Mouse (Mus musculus) thymus, adult 18-20 months (tissue): ENCODE measurements around the gene Lrriq1.

Source experiments
- DNase-seq, 2 experiments: peaks; one replicate each; pipeline ENCODE4 v3.0.0; 2022; ENCODE audit warnings: mixed read lengths in 2 of 2

Lrriq1 gene

GRCm38 (mm10) chr10:103235707-103236459, at the start of gene Lrriq1:
Gene Lrriq1, minus strand, starts transcription at chr10:103236322.
- DNase-seq = no peak

GRCm38 (mm10) chr10:103253842-103254803, 18.0 kb upstream of the Lrriq1 start:
- no peak for DNase-seq

GRCm38 (mm10) chr10:103236460-103236772, 294 bp upstream of the Lrriq1 start:
- no peak for DNase-seq

- no peak for DNase-seq
Measured at GRCm38 (mm10) chr10:103226646-103227045, 9.5 kb downstream of the Lrriq1 start.

GRCm38 (mm10) chr10:103194655-103195328, 41.3 kb downstream of the Lrriq1 start:
- no peak for DNase-seq

GRCm38 (mm10) chr10:103145769-103146379, 90.2 kb downstream of the Lrriq1 start:
- DNase-seq = no peak

GRCm38 (mm10) chr10:103144927-103145768, 91.0 kb downstream of the Lrriq1 start:
- no peak for DNase-seq

- DNase-seq = no peak
Measured at GRCm38 (mm10) chr10:103142526-103142925, 93.6 kb downstream of the Lrriq1 start.

- no peak for DNase-seq
Measured at GRCm38 (mm10) chr10:103141532-103141931, 94.6 kb downstream of the Lrriq1 start.

- DNase-seq = no peak
Measured at GRCm38 (mm10) chr10:103140609-103141008, 95.5 kb downstream of the Lrriq1 start.

- no peak for DNase-seq
Measured at GRCm38 (mm10) chr10:103114629-103115028, 121.5 kb downstream of the Lrriq1 start.

GRCm38 (mm10) chr10:103108090-103108489, 128.0 kb downstream of the Lrriq1 start:
- DNase-seq = no peak

- DNase-seq = no peak
Measured at GRCm38 (mm10) chr10:103086101-103086500, 150.0 kb downstream of the Lrriq1 start.

GRCm38 (mm10) chr10:103049593-103049992, 186.5 kb downstream of the Lrriq1 start:
- no peak for DNase-seq

GRCm38 (mm10) chr10:103046623-103047022, 189.5 kb downstream of the Lrriq1 start:
- no peak for DNase-seq

- no peak for DNase-seq
Measured at GRCm38 (mm10) chr10:103045019-103045418, 191.1 kb downstream of the Lrriq1 start.

- DNase-seq = no peak
Measured at GRCm38 (mm10) chr10:103035002-103035640, 201.0 kb downstream of the Lrriq1 start.

- no peak for DNase-seq
Measured at GRCm38 (mm10) chr10:103030931-103031330, 205.2 kb downstream of the Lrriq1 start.

GRCm38 (mm10) chr10:103029730-103030490, 206.2 kb downstream of the Lrriq1 start, which contains the start of gene Alx1:
Gene Alx1, minus strand, starts transcription at chr10:103030215.
- DNase-seq = no peak

GRCm38 (mm10) chr10:103029132-103029729, 206.9 kb downstream of the Lrriq1 start:
- DNase-seq = no peak
